Mouse (Mus musculus) midbrain, postnatal 0 days (tissue): ENCODE measurements around the gene Ptpn14. TPM values are rescaled to one million over a fixed set of nuclear protein-coding genes. Genes with fewer than 3 reads are reported as not detected.

Experiments
- ATAC-seq: fragments of 200-750 bp; cut with Nextera tagmentation; 2 replicates; pipeline ENCODE4 v1.8.0; 2017; ENCODE audit warnings: moderate number of reproducible peaks, mild to moderate bottlenecking, moderate TSS enrichment, moderate library complexity; ENCODE audit not compliant: low FRiP score
- DNase-seq: peaks from one replicate; pipeline ENCODE4 v3.0.0-alpha.2; 2015; ENCODE audit warnings: low spot score
- H3K27ac ChIP-seq: fragments of 300-500 bp; sonication (generic); 2 replicates; pipeline ENCODE4 v1.5.1; 2014; ENCODE audit warnings: low read depth, mild to moderate bottlenecking, low read length, mixed read lengths
- H3K27me3 ChIP-seq: fragments of 300-500 bp; sonication (generic); 2 replicates; pipeline ENCODE4 v1.6.1; 2014; ENCODE audit warnings: low read length, control low read depth, mixed read lengths; ENCODE audit not compliant: insufficient read depth
- H3K36me3 ChIP-seq: fragments of 300-500 bp; sonication (generic); 2 replicates; pipeline ENCODE4 v1.6.1; 2014; ENCODE audit warnings: low read length, control low read depth, mixed read lengths; ENCODE audit not compliant: insufficient read depth
- H3K4me1 ChIP-seq: fragments of 300-500 bp; sonication (generic); 2 replicates; pipeline ENCODE4 v1.6.1; 2014; ENCODE audit warnings: mild to moderate bottlenecking, control low read depth, antibody characterized with exemption, low read length, mixed read lengths; ENCODE audit not compliant: insufficient read depth
- H3K4me2 ChIP-seq: fragments of 300-500 bp; sonication (generic); 2 replicates; pipeline ENCODE4 v1.6.1; 2014; ENCODE audit warnings: low read depth, mild to moderate bottlenecking, low read length, mixed read lengths; ENCODE audit not compliant: poor library complexity, severe bottlenecking
- H3K4me3 ChIP-seq: fragments of 300-500 bp; sonication (generic); 2 replicates; pipeline ENCODE4 v1.5.1; 2014; ENCODE audit warnings: low read depth, mild to moderate bottlenecking, low read length, moderate library complexity
- H3K9ac ChIP-seq: fragments of 300-500 bp; sonication (generic); replicated peaks from 2 replicates; pipeline ENCODE4 v1.6.1; 2014; ENCODE audit warnings: mild to moderate bottlenecking, low read length, moderate library complexity, mixed read lengths; ENCODE audit not compliant: poor library complexity, severe bottlenecking
- H3K9me3 ChIP-seq: fragments of 300-500 bp; sonication (generic); 2 replicates; pipeline ENCODE4 v1.6.1; 2016; ENCODE audit warnings: low read length, control low read depth
- CTCF ChIP-seq: IDR thresholded peaks from 2 replicates; pipeline ENCODE4 v1.5.1; 2016; ENCODE audit warnings: antibody characterized with exemption, mild to moderate bottlenecking
- WGBS: fragments of 180-500 bp; shearing (Covaris S2); extraction: QIAGEN DNeasy Blood & Tissue Kit; methylation state at CpG from one replicate; pipeline ENCODE4 v1.1.7; 2014; 5-methylcytosine and 5-hydroxymethylcytosine counted together
- polyA plus RNA-seq: library from polyadenylated mRNA; unstranded; fragments of >200 nt; fragmentation: Nextera tagmentation; extraction: Ambion mirVana; gene quantifications from 2 replicates; pipeline ENCODE4 v1.2.1, GENCODE M21; 2015
- total RNA-seq: library from RNA; depleted of rRNA; stranded (reverse); fragments of >200 nt; gene quantifications from 2 replicates; pipeline ENCODE4 v1.2.3, GENCODE M21; 2014

Gene Ptpn14
- total and polyA plus RNA-seq, 2 experiments from 2014 or later = 1.1 to 6.5 TPM

DNA sequence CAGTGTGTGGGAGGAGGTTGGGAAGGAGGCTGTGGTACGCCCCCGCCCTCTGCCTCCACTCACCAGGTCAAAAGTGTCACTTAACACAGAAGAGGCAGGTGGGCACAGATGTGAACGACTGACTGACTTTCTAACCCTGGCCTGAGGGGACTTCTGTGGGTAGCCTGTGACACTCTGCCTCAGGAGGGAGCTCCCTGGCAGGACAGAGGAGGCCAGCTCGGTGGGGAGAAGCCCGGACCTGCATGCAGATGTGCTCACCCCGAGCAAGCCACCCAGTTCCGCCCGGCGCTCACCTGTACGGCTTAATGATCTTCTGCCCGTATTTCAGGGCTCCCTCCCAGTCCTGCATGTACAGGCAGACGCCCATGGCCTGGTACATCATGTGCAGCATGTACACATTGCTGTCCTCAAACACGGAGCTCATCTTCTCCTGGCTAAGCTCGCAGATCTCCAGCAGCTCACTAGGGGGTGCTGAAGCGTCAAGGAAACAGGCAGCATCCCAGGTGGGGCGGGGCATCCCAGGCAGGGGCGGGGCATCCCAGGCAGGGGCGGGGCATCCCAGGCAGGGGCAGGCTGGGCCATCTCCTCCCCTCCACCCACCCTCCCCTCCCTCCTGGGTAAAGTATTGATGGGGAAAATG lies 155.6 kb downstream of the Ptpn14 start:
- Histone ChIP-seq H3K4me1 (no peaks in the 10 kb centered on the region; the same call in 1 of the 2 replicates), H3K4me2 (no peak overlapping the region), H3K4me3 (no peak overlapping the region), H3K9ac (no peak overlapping the region), H3K9me3 (no peaks in the 10 kb centered on the region), H3K36me3 (peaks cover 5% of the 10 kb centered on the region; the same call in 1 of the 2 replicates), H3K27me3 (no peaks in the 10 kb centered on the region), H3K27ac (no peak overlapping the region)
- ATAC-seq (no peak), DNase-seq (peak; percentile 58)
- WGBS = 47% methylated on average over 18 of the region's 18 CpGs
- peak; percentile 66 for TF ChIP-seq CTCF

DNA sequence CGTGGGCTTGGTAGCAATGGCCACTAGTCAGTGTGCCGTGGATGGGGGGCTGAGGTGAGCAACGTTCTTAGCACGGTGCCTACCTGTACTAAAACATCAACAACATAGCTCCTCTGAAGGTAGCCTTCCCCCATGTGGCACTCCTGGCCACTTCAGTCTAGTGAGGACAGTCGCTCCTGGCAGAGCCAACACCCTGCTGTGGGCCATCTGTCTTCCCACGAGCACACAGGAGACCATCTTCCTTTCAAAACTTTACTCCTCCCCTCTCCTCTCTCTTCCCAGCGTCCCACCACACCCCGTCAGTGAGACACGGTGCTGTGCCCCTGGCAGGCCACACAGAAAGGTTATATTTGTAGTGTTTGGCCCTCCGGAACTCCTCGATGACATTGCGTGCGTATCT lies 156.9 kb downstream of the Ptpn14 start:
- TF ChIP-seq CTCF = no peak
- no peak overlapping the region for H3K9ac ChIP-seq
- H3K9me3 ChIP-seq = no peaks in the 10 kb centered on the region
- H3K27ac ChIP-seq = no peak overlapping the region
- H3K27me3 ChIP-seq = no peaks in the 10 kb centered on the region
- ATAC-seq (no peak), DNase-seq (no peak)
- H3K4me2 ChIP-seq = no peak overlapping the region
- no peak overlapping the region for H3K4me3 ChIP-seq
- peaks cover 5% of the 10 kb centered on the region; the same call in 1 of the 2 replicates for H3K36me3 ChIP-seq
- H3K4me1 ChIP-seq = no peaks in the 10 kb centered on the region; the same call in 1 of the 2 replicates
- 64% methylated on average over 13 of the region's 13 CpGs for WGBS

DNA sequence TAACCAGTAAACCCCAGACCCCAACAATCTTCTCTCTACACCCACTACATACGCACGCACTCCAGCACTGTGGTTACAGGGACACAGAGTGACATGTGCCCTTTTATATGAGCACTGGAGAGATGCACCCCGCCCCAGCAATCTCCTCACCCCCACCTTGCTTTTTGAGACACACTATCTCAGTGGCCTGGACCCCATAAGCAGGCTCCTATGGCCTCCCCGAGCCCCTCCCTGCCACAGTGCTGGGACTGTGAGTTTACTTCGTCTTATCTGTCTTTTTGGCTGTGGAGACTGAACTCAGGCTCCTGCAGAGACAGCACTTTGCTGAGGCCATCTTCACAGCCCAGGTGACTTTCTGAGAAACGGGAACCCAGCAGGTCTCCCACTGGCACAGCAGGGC lies 157.9 kb downstream of the Ptpn14 start:
- Histone ChIP-seq H3K36me3 (peaks cover 9% of the 10 kb centered on the region), H3K4me1 (no peaks in the 10 kb centered on the region; the same call in 1 of the 2 replicates), H3K4me2 (no peak overlapping the region), H3K9ac (no peak overlapping the region), H3K27me3 (no peaks in the 10 kb centered on the region), H3K4me3 (no peak overlapping the region), H3K9me3 (no peaks in the 10 kb centered on the region), H3K27ac (no peak overlapping the region)
- 84% methylated on average over 6 of the region's 6 CpGs for WGBS
- DNase-seq (no peak), ATAC-seq (no peak)
- TF ChIP-seq CTCF = no peak

DNA sequence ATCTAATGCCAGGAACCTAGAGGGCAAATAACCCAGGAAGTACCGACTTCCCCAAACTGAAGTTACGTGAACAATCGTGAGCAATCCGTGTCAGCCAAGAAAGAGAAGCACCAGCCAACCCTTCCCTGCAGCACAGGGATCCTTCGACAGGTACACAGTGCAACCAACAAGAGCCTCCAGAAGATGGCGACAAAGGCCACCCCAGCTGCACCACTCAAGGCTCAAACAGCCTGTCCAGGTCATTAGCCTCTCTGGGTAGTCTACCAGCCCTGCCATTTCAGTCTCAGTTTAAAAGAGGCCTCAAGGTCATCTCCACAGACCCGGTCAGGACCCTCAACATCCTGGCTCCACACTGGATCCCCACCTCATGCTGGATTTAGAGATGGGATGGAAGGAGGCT lies 159.4 kb downstream of the Ptpn14 start:
- DNase-seq = peak; percentile 78
- Histone ChIP-seq H3K4me2 (no peak overlapping the region), H3K9ac (no peak overlapping the region), H3K27ac (no peak overlapping the region), H3K27me3 (no peaks in the 10 kb centered on the region), H3K36me3 (peaks cover 9% of the 10 kb centered on the region), H3K4me1 (no peaks in the 10 kb centered on the region; the same call in 1 of the 2 replicates), H3K9me3 (no peaks in the 10 kb centered on the region), H3K4me3 (no peak overlapping the region)
- WGBS = 35% methylated on average over 7 of the region's 7 CpGs
- TF ChIP-seq CTCF = peak; percentile 92
- ATAC-seq = 0 out of 2 replicates have a peak, but pooled peaks have one; percentile 48

DNA sequence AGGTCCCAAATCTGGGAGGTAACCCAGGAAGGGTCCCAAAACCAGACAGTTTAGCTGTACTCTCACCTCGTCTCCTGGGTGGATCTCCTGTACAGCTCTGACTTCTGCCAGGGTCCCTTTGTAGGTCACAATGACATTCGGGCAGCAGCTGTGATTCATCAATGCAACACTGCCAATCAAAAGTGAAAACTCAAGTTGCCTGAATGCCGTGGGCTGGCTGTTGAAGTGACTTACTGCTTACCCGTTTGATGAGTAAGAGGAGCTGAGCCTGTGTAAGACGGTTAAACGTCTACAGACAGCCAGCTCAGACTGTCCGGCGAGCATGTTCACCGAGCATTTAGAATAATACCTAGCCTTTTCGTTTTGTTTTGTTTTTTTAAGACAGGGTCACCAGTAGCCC lies 160.7 kb downstream of the Ptpn14 start:
- H3K4me3 ChIP-seq = no peak overlapping the region
- no peak for TF ChIP-seq CTCF

DNA sequence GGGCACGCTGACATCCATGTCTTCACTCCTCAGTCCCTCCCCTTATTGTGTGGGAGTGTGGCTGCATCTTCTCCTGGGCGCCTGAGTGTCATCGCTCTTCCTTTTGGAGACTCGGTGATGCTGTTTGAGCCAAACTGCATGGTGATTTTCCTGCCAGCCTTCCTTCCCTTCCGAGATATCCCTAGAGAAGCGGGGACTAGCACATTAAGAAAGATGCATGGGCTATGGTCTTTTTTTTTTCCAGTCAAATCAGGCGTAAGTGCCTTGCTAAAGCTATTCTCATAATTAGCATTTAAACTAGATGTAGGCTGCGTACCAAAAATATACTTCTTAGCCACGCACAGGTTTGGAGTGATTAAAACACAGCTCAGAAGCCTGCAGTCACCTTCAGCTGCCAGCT lies 166.1 kb downstream of the Ptpn14 start:
- ATAC-seq (no peak), DNase-seq (peak; percentile 24)
- Histone ChIP-seq H3K4me2 (no peak overlapping the region), H3K9ac (no peak overlapping the region), H3K9me3 (no peaks in the 10 kb centered on the region), H3K36me3 (peaks cover 36% of the 10 kb centered on the region), H3K4me1 (no peaks in the 10 kb centered on the region), H3K27me3 (no peaks in the 10 kb centered on the region), H3K27ac (no peak overlapping the region), H3K4me3 (no peak overlapping the region)
- 70% methylated on average over 9 of the region's 9 CpGs for WGBS
- TF ChIP-seq CTCF = no peak

More for the DNA sequence above, 160.7 kb downstream of the Ptpn14 start:
- no peaks in the 10 kb centered on the region for H3K27me3 ChIP-seq
- no peaks in the 10 kb centered on the region for H3K9me3 ChIP-seq
- no peak overlapping the region for H3K9ac ChIP-seq
- H3K4me1 ChIP-seq = no peaks in the 10 kb centered on the region
- 70% methylated on average over 10 of the region's 10 CpGs for WGBS
- no peak overlapping the region for H3K4me2 ChIP-seq
- no peak overlapping the region for H3K27ac ChIP-seq
- H3K36me3 ChIP-seq = peaks cover 17% of the 10 kb centered on the region
- no peak for ATAC-seq
- DNase-seq = no peak
